Mouse (Mus musculus): ENCODE measurements at regions not wholly inside any gene's neighbourhood (a gene's known extent, or its start where the extent isn't known, plus 50 kb on each side); places are given as distances from the start of the nearest gene placed in this dataset.

DNA sequence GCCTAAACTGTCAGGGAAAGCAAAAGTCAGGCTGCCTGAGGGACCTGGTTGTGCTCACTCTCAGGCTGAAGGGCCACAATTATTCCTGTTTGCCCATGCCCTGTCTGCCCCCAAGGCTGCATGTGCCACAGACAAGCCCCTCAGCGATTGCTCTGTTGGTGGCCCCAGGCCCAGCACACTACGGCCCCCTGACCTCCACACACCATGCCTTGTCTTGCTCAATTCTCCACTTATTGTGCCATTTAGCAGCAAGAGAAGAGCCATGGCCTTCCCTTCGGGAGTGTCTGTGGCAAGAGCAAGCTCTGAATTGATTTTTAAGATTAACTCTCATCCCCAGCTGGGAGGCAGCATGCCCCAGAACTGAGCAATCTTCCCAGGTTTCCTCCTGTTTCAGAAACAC lies 173.8 kb upstream of the Rad23b start:
- TF ChIP-seq POLR2A (IDR thresholded peaks at IDR 0.05; ENCODE audit: low read depth, low read length) (no peak), CTCF (IDR thresholded peaks at IDR 0.05; ENCODE audit: extremely low read depth, insufficient read length, insufficient replicate concordance, low read depth, low read length) (no peak)

All from small intestine, adult 2 months (tissue).